Mouse (Mus musculus) kidney, embryonic 14.5 days (tissue): ENCODE measurements around the gene Glrx5. TPM values are rescaled to one million over a fixed set of nuclear protein-coding genes. Genes with fewer than 3 reads are reported as not detected.
A peak's percentile ranks its signal among the peaks of the same experiment; 100 is the strongest.

ENCODE experiments used
- ATAC-seq: fragments of 200-750 bp; cut with Nextera tagmentation; 2 replicates; pipeline ENCODE4 v1.8.0; 2017; ENCODE audit warnings: moderate number of reproducible peaks, mild to moderate bottlenecking, moderate TSS enrichment, moderate library complexity; ENCODE audit not compliant: low FRiP score, low TSS enrichment
- H3K27ac ChIP-seq: fragments of 300-500 bp; sonication (generic); 2 replicates; pipeline ENCODE4 v1.5.1; 2014; ENCODE audit warnings: low read depth, mild to moderate bottlenecking, low read length, moderate library complexity, mixed read lengths
- H3K27me3 ChIP-seq: fragments of 300-500 bp; sonication (generic); 2 replicates; pipeline ENCODE4 v1.6.1; 2014; ENCODE audit warnings: mild to moderate bottlenecking, low read length; ENCODE audit not compliant: control insufficient read depth, insufficient read depth
- H3K36me3 ChIP-seq: fragments of 300-500 bp; sonication (generic); 2 replicates; pipeline ENCODE4 v1.6.1; 2014; ENCODE audit warnings: low read length, mixed read lengths; ENCODE audit not compliant: control insufficient read depth, insufficient read depth
- H3K4me1 ChIP-seq: fragments of 300-500 bp; sonication (generic); 2 replicates; pipeline ENCODE4 v1.6.1; 2014; ENCODE audit warnings: low read length, mixed read lengths; ENCODE audit not compliant: control insufficient read depth, insufficient read depth
- H3K4me2 ChIP-seq: fragments of 300-500 bp; sonication (generic); replicated peaks from 2 replicates; pipeline ENCODE4 v1.6.1; 2014; ENCODE audit warnings: low read depth, mild to moderate bottlenecking, low read length
- H3K4me3 ChIP-seq: fragments of 300-500 bp; sonication (generic); 2 replicates; pipeline ENCODE4 v1.5.1; 2014; ENCODE audit warnings: mild to moderate bottlenecking, low read length
- H3K9ac ChIP-seq: fragments of 300-500 bp; sonication (generic); 2 replicates; pipeline ENCODE4 v1.6.1; 2014; ENCODE audit warnings: low read depth, mild to moderate bottlenecking, low read length, moderate library complexity
- H3K9me3 ChIP-seq: fragments of 300-500 bp; sonication (generic); 2 replicates; pipeline ENCODE4 v1.6.1; 2016; ENCODE audit warnings: low read length; ENCODE audit not compliant: control insufficient read depth
- WGBS: fragments of 180-500 bp; shearing (Covaris S2); extraction: QIAGEN DNeasy Blood & Tissue Kit; methylation state at CpG from one replicate; pipeline ENCODE4 v1.1.7; 2014; 5-methylcytosine and 5-hydroxymethylcytosine counted together
- polyA plus RNA-seq: library from polyadenylated mRNA; unstranded; fragments of >200 nt; fragmentation: Nextera tagmentation; extraction: Ambion mirVana; gene quantifications from 2 replicates; pipeline ENCODE4 v1.2.1, GENCODE M21; 2014

Glrx5 gene
- polyA plus RNA-seq, 1 experiment from 2014 or later: 195 TPM

- Histone ChIP-seq H3K9ac (peak overlapping the region; percentile 85), H3K36me3 (peaks cover 15% of the 10 kb centered on the region; the same call in 1 of the 2 replicates), H3K4me2 (peak overlapping the region; percentile 86), H3K9me3 (no peaks in the 10 kb centered on the region), H3K4me1 (peaks cover 15% of the 10 kb centered on the region), H3K27ac (peak overlapping the region; percentile 39; the same call in 1 of the 2 replicates), H3K4me3 (peak overlapping the region; percentile 71), H3K27me3 (no peaks in the 10 kb centered on the region)
- peak; percentile 47 for ATAC-seq
- WGBS: 3% methylated on average over 45 of the region's 45 CpGs
These were observed 616 bp downstream of the Glrx5 start for GRCm38 (mm10) chr12:105032832-105033775.

GRCm38 (mm10) chr12:105034130-105034769 is 1.8 kb downstream of the Glrx5 start:
- H3K27ac ChIP-seq: no peak overlapping the region
- 73% methylated on average over 14 of the region's 14 CpGs for WGBS
- peaks cover 14% of the 10 kb centered on the region; the same call in 1 of the 2 replicates for H3K36me3 ChIP-seq
- H3K4me3 ChIP-seq: peak overlapping the region; percentile 71; the same call in 1 of the 2 replicates
- peak overlapping the region; percentile 85; the same call in 1 of the 2 replicates for H3K9ac ChIP-seq
- no peaks in the 10 kb centered on the region for H3K27me3 ChIP-seq
- ATAC-seq: no peak
- H3K9me3 ChIP-seq: no peaks in the 10 kb centered on the region
- peaks cover 22% of the 10 kb centered on the region for H3K4me1 ChIP-seq
- peak overlapping the region; percentile 86 for H3K4me2 ChIP-seq

GRCm38 (mm10) chr12:105038211-105038610 is 5.7 kb downstream of the Glrx5 start:
- peaks cover 22% of the 10 kb centered on the region for H3K4me1 ChIP-seq
- H3K4me2 ChIP-seq: no peak overlapping the region
- WGBS: 80% methylated on average over 11 of the region's 11 CpGs
- H3K27me3 ChIP-seq: no peaks in the 10 kb centered on the region
- ATAC-seq: no peak
- peaks cover 31% of the 10 kb centered on the region for H3K36me3 ChIP-seq
- H3K27ac ChIP-seq: no peak overlapping the region
- H3K9me3 ChIP-seq: no peaks in the 10 kb centered on the region
- H3K9ac ChIP-seq: no peak overlapping the region
- no peak overlapping the region for H3K4me3 ChIP-seq

- no peak overlapping the region for H3K4me3 ChIP-seq
- no peak overlapping the region for H3K4me2 ChIP-seq
- peaks cover 34% of the 10 kb centered on the region for H3K36me3 ChIP-seq
- H3K27me3 ChIP-seq: no peaks in the 10 kb centered on the region
- no peak; the same call in 1 of the 2 replicates for ATAC-seq
- H3K9ac ChIP-seq: no peak overlapping the region
- no peaks in the 10 kb centered on the region for H3K9me3 ChIP-seq
- 76% methylated on average over 7 of the region's 7 CpGs for WGBS
- peaks cover 17% of the 10 kb centered on the region for H3K4me1 ChIP-seq
- no peak overlapping the region for H3K27ac ChIP-seq
These were observed 6.4 kb downstream of the Glrx5 start for GRCm38 (mm10) chr12:105038918-105039317.

- Histone ChIP-seq H3K9ac (peak overlapping the region; percentile 31; the same call in 1 of the 2 replicates), H3K4me1 (peaks cover 12% of the 10 kb centered on the region; the same call in 1 of the 2 replicates), H3K27ac (0 out of 2 replicates have a peak overlapping the region, but pooled peaks have one; percentile 30), H3K4me2 (no peak overlapping the region), H3K4me3 (no peak overlapping the region), H3K27me3 (no peaks in the 10 kb centered on the region), H3K36me3 (peaks cover 34% of the 10 kb centered on the region), H3K9me3 (no peaks in the 10 kb centered on the region)
- 48% methylated on average over 12 of the region's 12 CpGs for WGBS
- no peak for ATAC-seq
These were observed 7.2 kb downstream of the Glrx5 start for GRCm38 (mm10) chr12:105039578-105040289.

- peaks cover 12% of the 10 kb centered on the region; the same call in 1 of the 2 replicates for H3K4me1 ChIP-seq
- no peaks in the 10 kb centered on the region for H3K27me3 ChIP-seq
- no peak overlapping the region for H3K4me2 ChIP-seq
- WGBS: 95% methylated on average over 7 of the region's 7 CpGs
- H3K36me3 ChIP-seq: peaks cover 34% of the 10 kb centered on the region
- no peaks in the 10 kb centered on the region for H3K9me3 ChIP-seq
- no peak overlapping the region for H3K9ac ChIP-seq
- H3K27ac ChIP-seq: no peak overlapping the region
- ATAC-seq: no peak
- no peak overlapping the region for H3K4me3 ChIP-seq
These were observed 8.5 kb downstream of the Glrx5 start for GRCm38 (mm10) chr12:105040950-105041349.

GRCm38 (mm10) chr12:105043081-105043480 is 10.6 kb downstream of the Glrx5 start:
- no peak for ATAC-seq
- no peak overlapping the region for H3K27ac ChIP-seq
- WGBS: 82% methylated on average over 5 of the region's 5 CpGs
- H3K4me3 ChIP-seq: no peak overlapping the region
- H3K27me3 ChIP-seq: no peaks in the 10 kb centered on the region
- peaks cover 12% of the 10 kb centered on the region; the same call in 1 of the 2 replicates for H3K4me1 ChIP-seq
- H3K4me2 ChIP-seq: no peak overlapping the region
- H3K9ac ChIP-seq: no peak overlapping the region
- peaks cover 34% of the 10 kb centered on the region for H3K36me3 ChIP-seq
- no peaks in the 10 kb centered on the region; the same call in 1 of the 2 replicates for H3K9me3 ChIP-seq

- Histone ChIP-seq H3K27me3 (no peaks in the 10 kb centered on the region), H3K4me2 (no peak overlapping the region), H3K4me1 (peaks cover 2% of the 10 kb centered on the region; the same call in 1 of the 2 replicates), H3K4me3 (no peak overlapping the region), H3K9ac (no peak overlapping the region), H3K9me3 (no peaks in the 10 kb centered on the region; the same call in 1 of the 2 replicates), H3K36me3 (peaks cover 32% of the 10 kb centered on the region), H3K27ac (no peak overlapping the region)
- WGBS: 79% methylated on average over 9 of the region's 9 CpGs
- peak; percentile 41 for ATAC-seq
These were observed 12.3 kb downstream of the Glrx5 start for GRCm38 (mm10) chr12:105044775-105045174.
